Mouse (Mus musculus): ENCODE measurements around the gene Gprin1. TPM values are rescaled to one million over a fixed set of nuclear protein-coding genes. Genes with fewer than 3 reads are reported as not detected.
A peak's percentile ranks its signal among the peaks of the same experiment; 100 is the strongest.

Gprin1 gene
- polyA plus RNA-seq (2014; fragmentation: Nextera tagmentation; extraction: Ambion mirVana): 3.0 and 3.4 TPM in 2 replicates

GRCm38 (mm10) chr13:54749864-54750411, at the start of gene Gprin1:
Gene Gprin1, minus strand, starts transcription at chr13:54749874.
- Histone ChIP-seq H3K36me3 (replicated peaks; ENCODE audit: control insufficient read depth, insufficient read depth, low read depth, low read length) (no peaks in the 10 kb centered on the region), H3K27ac (replicated peaks; ENCODE audit: low read depth, low read length) (0 out of 2 replicates have a peak within 1 kb of the TSS, but pooled peaks have one; percentile 20), H3K4me1 (ENCODE audit: control insufficient read depth, insufficient read depth, low read length) (no peaks in the 10 kb centered on the region), H3K9ac (replicated peaks; ENCODE audit: low read length) (peak within 1 kb of the TSS; percentile 43), H3K4me2 (ENCODE audit: low read depth, low read length) (peak within 1 kb of the TSS; percentile 92), H3K27me3 (ENCODE audit: control insufficient read depth, insufficient read depth, low read length) (peaks cover 25% of the 10 kb centered on the region), H3K9me3 (replicated peaks; ENCODE audit: control insufficient read depth, low read length) (no peaks in the 10 kb centered on the region), H3K4me3 (ENCODE audit: low read depth, low read length) (peak within 1 kb of the TSS; percentile 55)
- DNase-seq (ENCODE audit: low spot score): no peak
- 3% methylated on average over 29 of the region's 29 CpGs for WGBS
- ATAC-seq (replicated peaks; ENCODE audit: insufficient number of reproducible peaks, low FRiP score, low TSS enrichment, low read depth): 0 out of 2 replicates have a peak, but pooled peaks have one; percentile 58

GRCm38 (mm10) chr13:54798740-54799139, 49.1 kb upstream of the Gprin1 start:
- 79% methylated on average over 10 of the region's 10 CpGs for WGBS
- no peaks in the 10 kb centered on the region for H3K27me3 ChIP-seq (ENCODE audit: control insufficient read depth, insufficient read depth, low read length)
- H3K9me3 ChIP-seq (replicated peaks; ENCODE audit: control insufficient read depth, low read length): no peaks in the 10 kb centered on the region
- H3K27ac ChIP-seq (replicated peaks; ENCODE audit: low read depth, low read length): no peak overlapping the region
- H3K4me3 ChIP-seq (ENCODE audit: low read depth, low read length): no peak overlapping the region
- H3K36me3 ChIP-seq (replicated peaks; ENCODE audit: control insufficient read depth, insufficient read depth, low read depth, low read length): no peaks in the 10 kb centered on the region
- no peak overlapping the region for H3K4me2 ChIP-seq (ENCODE audit: low read depth, low read length)
- no peaks in the 10 kb centered on the region for H3K4me1 ChIP-seq (ENCODE audit: control insufficient read depth, insufficient read depth, low read length)
- ATAC-seq (replicated peaks; ENCODE audit: insufficient number of reproducible peaks, low FRiP score, low TSS enrichment, low read depth) (no peak), DNase-seq (ENCODE audit: low spot score) (no peak)
- H3K9ac ChIP-seq (replicated peaks; ENCODE audit: low read length): no peak overlapping the region

- ATAC-seq (replicated peaks; ENCODE audit: insufficient number of reproducible peaks, low FRiP score, low TSS enrichment, low read depth): no peak
- 82% methylated on average over 16 of the region's 16 CpGs for WGBS
- Histone ChIP-seq H3K27me3 (ENCODE audit: control insufficient read depth, insufficient read depth, low read length) (no peaks in the 10 kb centered on the region), H3K4me1 (ENCODE audit: control insufficient read depth, insufficient read depth, low read length) (no peaks in the 10 kb centered on the region), H3K9ac (replicated peaks; ENCODE audit: low read length) (no peak overlapping the region), H3K36me3 (replicated peaks; ENCODE audit: control insufficient read depth, insufficient read depth, low read depth, low read length) (no peaks in the 10 kb centered on the region), H3K9me3 (replicated peaks; ENCODE audit: control insufficient read depth, low read length) (no peaks in the 10 kb centered on the region), H3K4me3 (ENCODE audit: low read depth, low read length) (no peak overlapping the region), H3K27ac (replicated peaks; ENCODE audit: low read depth, low read length) (no peak overlapping the region), H3K4me2 (ENCODE audit: low read depth, low read length) (no peak overlapping the region)
- no peak for DNase-seq (ENCODE audit: low spot score)
These were observed 48.4 kb upstream of the Gprin1 start for GRCm38 (mm10) chr13:54797861-54798643.

- H3K27ac ChIP-seq (replicated peaks; ENCODE audit: low read depth, low read length): no peak overlapping the region
- H3K9ac ChIP-seq (replicated peaks; ENCODE audit: low read length): no peak overlapping the region
- no peak overlapping the region for H3K4me2 ChIP-seq (ENCODE audit: low read depth, low read length)
- no peaks in the 10 kb centered on the region for H3K9me3 ChIP-seq (replicated peaks; ENCODE audit: control insufficient read depth, low read length)
- H3K27me3 ChIP-seq (ENCODE audit: control insufficient read depth, insufficient read depth, low read length): 0 out of 2 replicates have a peak, but pooled peaks cover 2% of the 10 kb centered on the region
- no peak overlapping the region for H3K4me3 ChIP-seq (ENCODE audit: low read depth, low read length)
- peak; percentile 76 for DNase-seq (ENCODE audit: low spot score)
- ATAC-seq (replicated peaks; ENCODE audit: insufficient number of reproducible peaks, low FRiP score, low TSS enrichment, low read depth): no peak
- H3K4me1 ChIP-seq (ENCODE audit: control insufficient read depth, insufficient read depth, low read length): no peaks in the 10 kb centered on the region
- H3K36me3 ChIP-seq (replicated peaks; ENCODE audit: control insufficient read depth, insufficient read depth, low read depth, low read length): no peaks in the 10 kb centered on the region
- WGBS: 41% methylated on average over 4 of the region's 4 CpGs
These were observed 47.7 kb upstream of the Gprin1 start for GRCm38 (mm10) chr13:54797356-54797755.

GRCm38 (mm10) chr13:54794843-54795242, 45.2 kb upstream of the Gprin1 start:
- no peak overlapping the region for H3K4me3 ChIP-seq (ENCODE audit: low read depth, low read length)
- H3K9me3 ChIP-seq (replicated peaks; ENCODE audit: control insufficient read depth, low read length): no peaks in the 10 kb centered on the region
- H3K9ac ChIP-seq (replicated peaks; ENCODE audit: low read length): no peak overlapping the region
- H3K27ac ChIP-seq (replicated peaks; ENCODE audit: low read depth, low read length): no peak overlapping the region
- H3K36me3 ChIP-seq (replicated peaks; ENCODE audit: control insufficient read depth, insufficient read depth, low read depth, low read length): no peaks in the 10 kb centered on the region
- DNase-seq (ENCODE audit: low spot score) (no peak), ATAC-seq (replicated peaks; ENCODE audit: insufficient number of reproducible peaks, low FRiP score, low TSS enrichment, low read depth) (no peak)
- no peak overlapping the region for H3K4me2 ChIP-seq (ENCODE audit: low read depth, low read length)
- 49% methylated on average over 5 of the region's 5 CpGs for WGBS
- peaks cover 4% of the 10 kb centered on the region; the same call in 1 of the 2 replicates for H3K27me3 ChIP-seq (ENCODE audit: control insufficient read depth, insufficient read depth, low read length)
- H3K4me1 ChIP-seq (ENCODE audit: control insufficient read depth, insufficient read depth, low read length): 0 out of 2 replicates have a peak, but pooled peaks cover 2% of the 10 kb centered on the region

GRCm38 (mm10) chr13:54794002-54794577, 44.4 kb upstream of the Gprin1 start:
- DNase-seq (ENCODE audit: low spot score) (no peak), ATAC-seq (replicated peaks; ENCODE audit: insufficient number of reproducible peaks, low FRiP score, low TSS enrichment, low read depth) (no peak)
- no peaks in the 10 kb centered on the region for H3K9me3 ChIP-seq (replicated peaks; ENCODE audit: control insufficient read depth, low read length)
- no peaks in the 10 kb centered on the region for H3K36me3 ChIP-seq (replicated peaks; ENCODE audit: control insufficient read depth, insufficient read depth, low read depth, low read length)
- H3K4me3 ChIP-seq (ENCODE audit: low read depth, low read length): no peak overlapping the region
- H3K4me2 ChIP-seq (ENCODE audit: low read depth, low read length): no peak overlapping the region
- no peak overlapping the region for H3K27ac ChIP-seq (replicated peaks; ENCODE audit: low read depth, low read length)
- H3K4me1 ChIP-seq (ENCODE audit: control insufficient read depth, insufficient read depth, low read length): 0 out of 2 replicates have a peak, but pooled peaks cover 2% of the 10 kb centered on the region
- no peak overlapping the region for H3K9ac ChIP-seq (replicated peaks; ENCODE audit: low read length)
- H3K27me3 ChIP-seq (ENCODE audit: control insufficient read depth, insufficient read depth, low read length): peaks cover 4% of the 10 kb centered on the region; the same call in 1 of the 2 replicates
- WGBS: 72% methylated on average over 16 of the region's 16 CpGs

- no peak for ATAC-seq (replicated peaks; ENCODE audit: insufficient number of reproducible peaks, low FRiP score, low TSS enrichment, low read depth)
- Histone ChIP-seq H3K36me3 (replicated peaks; ENCODE audit: control insufficient read depth, insufficient read depth, low read depth, low read length) (no peaks in the 10 kb centered on the region), H3K4me2 (ENCODE audit: low read depth, low read length) (no peak overlapping the region), H3K9ac (replicated peaks; ENCODE audit: low read length) (no peak overlapping the region), H3K27ac (replicated peaks; ENCODE audit: low read depth, low read length) (no peak overlapping the region), H3K4me1 (ENCODE audit: control insufficient read depth, insufficient read depth, low read length) (0 out of 2 replicates have a peak, but pooled peaks cover 2% of the 10 kb centered on the region), H3K27me3 (ENCODE audit: control insufficient read depth, insufficient read depth, low read length) (peaks cover 4% of the 10 kb centered on the region; the same call in 1 of the 2 replicates), H3K9me3 (replicated peaks; ENCODE audit: control insufficient read depth, low read length) (no peaks in the 10 kb centered on the region), H3K4me3 (ENCODE audit: low read depth, low read length) (no peak overlapping the region)
- DNase-seq (ENCODE audit: low spot score): peak; percentile 28
- WGBS: 16% methylated on average over 21 of the region's 21 CpGs
These were observed 42.9 kb upstream of the Gprin1 start for GRCm38 (mm10) chr13:54792259-54793230.
